Mouse (Mus musculus) small intestine, adult 2 months (tissue): Measurements from ENCODE around the gene Slc51a.

Source experiments
- CTCF ChIP-seq: fragments of 200-500 bp; IDR thresholded peaks from 2 replicates; pipeline ENCODE4 v1.5.1; 2012; ENCODE audit warnings: low read depth, mild to moderate bottlenecking, control low read depth, inconsistent platforms, low read length, moderate library complexity, mixed read lengths; ENCODE audit not compliant: insufficient replicate concordance, insufficient read length; ENCODE audit errors: extremely low read depth
- POLR2A ChIP-seq: fragments of 200-500 bp; IDR thresholded peaks from 2 replicates; pipeline ENCODE4 v1.6.1; 2012; ENCODE audit warnings: low read depth, mild to moderate bottlenecking, control low read depth, inconsistent platforms, low read length, moderate library complexity

DNA sequence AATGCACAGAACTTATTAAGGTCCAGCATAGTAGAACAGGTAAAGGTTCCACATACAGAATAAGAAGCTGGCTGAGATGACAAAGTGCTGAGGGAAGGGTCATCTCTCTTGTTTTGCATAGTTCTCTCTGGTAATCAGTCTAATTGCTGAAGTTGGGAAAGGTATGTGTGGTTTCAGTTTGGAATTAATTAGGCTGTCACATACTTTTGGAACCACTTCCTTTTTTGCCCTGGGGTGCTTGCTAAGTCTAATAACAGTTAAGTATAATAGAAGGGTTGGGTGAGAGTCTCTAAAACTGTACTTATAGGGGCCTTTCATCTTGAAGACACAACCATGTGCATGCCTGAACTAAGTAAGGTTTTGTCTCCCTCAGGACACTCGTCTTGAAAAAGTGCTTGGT is 51.0 kb downstream of the Slc51a start:
- no peak for TF ChIP-seq POLR2A
- no peak for TF ChIP-seq CTCF
